Mouse (Mus musculus): ENCODE data around the gene Itga5.
A peak's percentile ranks its signal among the peaks of the same experiment; 100 is the strongest.

DNA sequence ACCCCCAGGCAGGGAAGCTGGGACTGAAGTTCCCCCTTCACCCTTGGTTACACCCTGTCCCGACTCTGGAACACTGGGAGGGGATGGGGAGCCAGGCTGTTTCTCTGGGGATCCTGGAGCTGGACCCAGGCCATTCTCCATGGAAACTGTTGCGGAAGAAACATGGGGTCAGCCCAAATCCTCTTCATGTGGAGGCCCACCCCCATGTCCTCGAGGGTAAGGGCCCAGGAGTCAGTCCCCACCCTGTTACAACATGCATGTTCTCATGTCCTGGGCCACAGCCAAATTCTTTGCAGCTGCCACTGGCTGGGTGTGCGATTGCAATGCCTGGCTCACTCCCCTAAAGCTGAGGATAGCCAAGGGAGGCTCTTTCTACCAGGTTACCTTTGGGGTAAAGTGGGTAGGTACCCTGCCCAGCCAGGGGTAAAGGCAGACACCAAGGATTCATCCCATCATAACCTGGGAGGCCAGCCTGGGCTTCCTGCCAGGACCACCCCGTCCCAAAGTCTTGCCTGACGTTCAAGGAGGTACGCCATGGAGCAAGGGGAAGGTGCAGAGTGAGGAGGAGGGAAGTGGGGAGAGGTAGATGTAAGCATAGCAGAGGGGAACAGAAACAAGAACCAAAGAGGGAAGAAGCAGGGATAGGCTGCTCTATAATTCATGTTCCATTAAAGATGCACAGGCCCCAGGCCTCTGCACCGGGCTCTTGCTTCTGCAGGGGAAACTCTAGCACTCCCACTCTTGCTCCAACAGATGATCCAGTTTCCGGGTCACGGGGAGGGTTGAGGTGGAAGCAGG, 50.4 kb downstream of the Itga5 start:
- TF ChIP-seq CTCF (IDR thresholded peaks at IDR 0.05) (no peak), POLR2A (IDR thresholded peaks at IDR 0.05; ENCODE audit: insufficient read depth, low read depth, low read length) (peak; percentile 56; the same call in 1 of the 2 replicates)

Data from heart, adult 2 months (tissue).